Mouse (Mus musculus): ENCODE measurements at regions not wholly inside any gene's neighbourhood (a gene's known extent, or its start where the extent isn't known, plus 50 kb on each side); places are given as distances from the start of the nearest gene placed in this dataset.
"Not testable (repeated sequence)": the region's sequence is repeated elsewhere in the genome, so short reads cannot be mapped to it uniquely, and the experiment has no call there.

- DNase-seq: peak; percentile 86
Measured at GRCm38 (mm10) chr17:16951092-16952016, 112.6 kb upstream of the Zfp960 start.

GRCm38 (mm10) chr17:16952146-16952545 is 111.8 kb upstream of the Zfp960 start:
- not testable (repeated sequence) for DNase-seq

- not testable (repeated sequence) for DNase-seq
Measured at GRCm38 (mm10) chr17:16997241-16997640, 66.7 kb upstream of the Zfp960 start.

GRCm38 (mm10) chr17:17004632-17005265 is 59.2 kb upstream of the Zfp960 start:
- peak; percentile 86 for DNase-seq

- DNase-seq: not testable (repeated sequence)
Measured at GRCm38 (mm10) chr17:17005267-17005666, 58.6 kb upstream of the Zfp960 start.

Data from thymus, postnatal 14 days (tissue).